Mouse (Mus musculus) limb, embryonic 12.5 days (tissue): ENCODE measurements around the gene Mpzl3. TPM values are rescaled to one million over a fixed set of nuclear protein-coding genes. Genes with fewer than 3 reads are reported as not detected.

Experiments
- ATAC-seq: fragments of 200-750 bp; cut with Nextera tagmentation; 2 replicates; pipeline ENCODE4 v1.8.0; 2017; ENCODE audit warnings: low read depth, moderate TSS enrichment; ENCODE audit not compliant: insufficient number of reproducible peaks, insufficient read depth, low FRiP score, low TSS enrichment
- H3K27ac ChIP-seq: fragments of 300-500 bp; sonication (generic); 2 replicates; pipeline ENCODE4 v1.5.1; 2016; ENCODE audit warnings: mild to moderate bottlenecking, moderate library complexity
- H3K27me3 ChIP-seq: fragments of 300-500 bp; sonication (generic); 2 replicates; pipeline ENCODE4 v1.6.1; 2016; ENCODE audit warnings: mild to moderate bottlenecking, moderate library complexity
- H3K36me3 ChIP-seq: fragments of 300-500 bp; sonication (generic); 2 replicates; pipeline ENCODE4 v1.6.1; 2016; ENCODE audit warnings: mild to moderate bottlenecking, moderate library complexity
- H3K4me1 ChIP-seq: fragments of 300-500 bp; sonication (generic); replicated peaks from 2 replicates; pipeline ENCODE4 v1.6.1; 2016
- H3K4me2 ChIP-seq: fragments of 300-500 bp; sonication (generic); 2 replicates; pipeline ENCODE4 v1.6.1; 2016; ENCODE audit warnings: mild to moderate bottlenecking, moderate library complexity
- H3K4me3 ChIP-seq: fragments of 300-500 bp; sonication (generic); replicated peaks from 2 replicates; pipeline ENCODE4 v1.5.1; 2016; ENCODE audit warnings: mild to moderate bottlenecking
- H3K9ac ChIP-seq: fragments of 300-500 bp; sonication (generic); replicated peaks from 2 replicates; pipeline ENCODE4 v1.6.1; 2016; ENCODE audit warnings: mild to moderate bottlenecking, moderate library complexity
- H3K9me3 ChIP-seq: fragments of 300-500 bp; sonication (generic); 2 replicates; pipeline ENCODE4 v1.6.1; 2016; ENCODE audit warnings: mild to moderate bottlenecking, moderate library complexity
- WGBS: fragments of 180-500 bp; shearing (Covaris S2); methylation state at CpG from one replicate; pipeline ENCODE4 v1.1.7; 2016; 5-methylcytosine and 5-hydroxymethylcytosine counted together
- polyA plus RNA-seq: library from polyadenylated mRNA; unstranded; fragments of >200 nt; fragmentation: Nextera tagmentation; extraction: Ambion mirVana; gene quantifications from 2 replicates; pipeline ENCODE4 v1.2.1, GENCODE M21; 2016

Gene Mpzl3
- polyA plus RNA-seq, 1 experiment from 2014 or later, result 2.3 TPM

GRCm38 (mm10) chr9:45083132-45083531 is 28.1 kb downstream of the Mpzl3 start:
- H3K4me1 ChIP-seq, result no peaks in the 10 kb centered on the region
- ATAC-seq, result no peak
- H3K4me3 ChIP-seq, result no peak overlapping the region
- H3K27ac ChIP-seq, result no peak overlapping the region
- H3K36me3 ChIP-seq, result no peaks in the 10 kb centered on the region
- WGBS, result 87% methylated on average over 3 of the region's 3 CpGs
- H3K4me2 ChIP-seq, result no peak overlapping the region
- no peaks in the 10 kb centered on the region for H3K9me3 ChIP-seq
- H3K9ac ChIP-seq, result no peak overlapping the region
- H3K27me3 ChIP-seq, result no peaks in the 10 kb centered on the region

DNA sequence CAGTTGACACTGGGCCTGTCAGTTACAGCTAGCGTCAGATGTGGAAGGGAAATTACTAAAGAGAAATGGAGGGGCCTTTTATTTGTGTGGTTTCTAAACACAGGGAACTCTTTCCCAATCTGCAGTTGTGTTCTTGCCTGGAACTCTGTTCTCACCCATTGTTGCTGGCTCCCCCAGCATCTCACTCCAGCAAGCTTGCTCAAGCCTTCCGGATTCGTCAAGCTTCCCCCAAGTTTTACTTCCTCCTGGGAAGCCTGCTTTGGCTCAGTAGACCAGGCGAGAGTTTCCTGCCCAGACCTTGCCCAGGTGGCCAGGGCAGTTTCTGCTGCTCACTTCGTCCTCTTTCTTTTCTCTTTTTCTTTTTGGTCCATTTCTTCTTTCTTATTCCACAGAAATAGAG is 29.6 kb downstream of the Mpzl3 start:
- H3K9me3 ChIP-seq, result no peaks in the 10 kb centered on the region
- no peaks in the 10 kb centered on the region for H3K4me1 ChIP-seq
- H3K36me3 ChIP-seq, result no peaks in the 10 kb centered on the region
- H3K4me3 ChIP-seq, result no peak overlapping the region
- H3K4me2 ChIP-seq, result no peak overlapping the region
- H3K27ac ChIP-seq, result no peak overlapping the region
- ATAC-seq, result no peak
- 77% methylated on average over 5 of the region's 5 CpGs for WGBS
- no peaks in the 10 kb centered on the region for H3K27me3 ChIP-seq
- H3K9ac ChIP-seq, result no peak overlapping the region

DNA sequence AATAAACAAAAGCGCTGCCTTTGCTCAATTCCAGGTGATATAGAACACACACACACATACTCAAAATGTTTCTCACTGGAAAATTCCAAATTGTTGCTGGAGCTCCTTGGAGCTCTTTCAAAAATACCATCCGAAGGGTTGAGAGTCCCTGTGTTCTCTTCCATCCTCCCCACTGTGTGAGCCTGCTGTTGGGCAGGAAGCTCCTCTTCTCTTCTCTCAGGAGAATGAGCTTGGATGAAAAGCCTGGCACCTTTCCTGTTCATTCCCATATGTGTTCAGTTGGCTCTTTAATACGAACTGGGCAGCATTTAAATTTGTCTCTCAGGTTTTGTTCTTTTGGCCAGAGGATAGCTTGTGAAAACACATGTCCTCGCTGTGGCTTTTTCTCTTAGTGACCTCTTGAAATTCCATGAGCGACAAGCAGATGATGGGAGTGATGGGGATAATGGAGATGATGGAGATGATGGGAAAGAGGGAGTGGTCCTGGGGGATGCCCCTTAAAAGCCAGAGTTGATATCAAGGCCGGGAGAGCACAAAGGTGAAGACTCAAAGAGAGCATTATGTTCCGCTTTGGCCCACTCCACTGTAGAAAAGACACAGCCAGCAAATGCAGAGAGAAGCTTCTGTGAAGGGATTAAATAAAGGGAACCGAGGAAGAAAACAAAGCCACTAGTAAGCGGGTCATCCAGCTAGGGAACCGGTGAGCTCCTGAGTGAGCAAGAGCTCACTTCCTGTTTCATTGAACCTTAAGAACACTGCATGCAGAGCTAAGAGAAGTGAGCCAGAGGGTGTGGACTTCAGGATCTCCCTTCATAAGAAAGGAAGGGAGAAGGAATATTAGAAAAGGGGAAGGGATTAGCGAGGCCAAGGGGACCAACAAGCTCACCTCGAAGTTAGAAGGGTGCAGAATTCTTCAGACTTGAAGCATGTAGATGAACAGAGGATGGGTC is 31.0 kb downstream of the Mpzl3 start:
- no peak overlapping the region for H3K4me3 ChIP-seq
- no peak overlapping the region for H3K9ac ChIP-seq
- no peaks in the 10 kb centered on the region for H3K27me3 ChIP-seq
- ATAC-seq, result no peak
- H3K4me1 ChIP-seq, result no peaks in the 10 kb centered on the region
- no peaks in the 10 kb centered on the region for H3K36me3 ChIP-seq
- no peaks in the 10 kb centered on the region for H3K9me3 ChIP-seq
- 82% methylated on average over 12 of the region's 12 CpGs for WGBS
- H3K27ac ChIP-seq, result no peak overlapping the region
- no peak overlapping the region for H3K4me2 ChIP-seq

DNA sequence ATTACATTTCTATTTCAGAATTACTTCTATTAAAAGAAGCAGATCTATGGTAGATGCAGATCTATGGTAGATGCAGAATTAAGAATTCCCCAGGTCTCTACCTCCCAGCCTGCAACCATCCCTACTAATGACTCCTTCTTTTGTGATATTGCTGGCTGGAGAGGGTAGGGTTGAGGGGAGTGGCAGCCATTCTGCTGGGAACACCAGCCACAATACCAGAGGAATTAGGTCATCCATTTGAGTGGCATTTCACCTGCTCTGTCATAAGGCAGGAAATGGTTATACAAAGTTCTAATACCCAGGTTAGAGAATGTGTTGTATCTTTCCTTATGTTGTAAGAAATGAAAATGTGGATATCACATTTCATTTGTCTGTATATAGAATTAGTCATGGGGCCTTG is 33.1 kb downstream of the Mpzl3 start:
- H3K4me2 ChIP-seq, result no peak overlapping the region
- no peak overlapping the region for H3K27ac ChIP-seq
- no peak overlapping the region for H3K4me3 ChIP-seq
- no peak overlapping the region for H3K9ac ChIP-seq
- no peaks in the 10 kb centered on the region for H3K4me1 ChIP-seq
- no peaks in the 10 kb centered on the region for H3K9me3 ChIP-seq
- no peaks in the 10 kb centered on the region for H3K36me3 ChIP-seq
- no peaks in the 10 kb centered on the region for H3K27me3 ChIP-seq
- no peak for ATAC-seq

DNA sequence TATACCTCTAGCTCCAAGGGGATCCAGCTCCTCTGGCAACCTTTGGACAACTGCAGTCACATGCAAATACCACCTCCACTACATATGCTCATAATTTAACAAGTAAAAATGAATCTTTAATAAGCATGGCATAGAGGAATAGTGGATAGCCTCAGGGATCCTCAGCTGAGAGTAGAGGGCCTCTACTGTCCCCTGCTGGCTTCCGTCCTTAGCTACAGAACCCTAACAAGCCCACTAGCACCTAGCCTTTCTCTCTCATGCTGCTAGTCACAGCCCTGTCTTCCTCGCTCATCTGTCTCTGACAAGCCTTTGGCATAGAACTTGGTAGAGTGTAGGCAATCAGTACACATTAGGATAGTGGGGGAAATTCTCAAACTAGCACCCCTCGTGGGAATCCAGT is 35.8 kb downstream of the Mpzl3 start:
- no peaks in the 10 kb centered on the region for H3K27me3 ChIP-seq
- no peak overlapping the region for H3K4me3 ChIP-seq
- 74% methylated on average over 3 of the region's 3 CpGs for WGBS
- peaks cover 6% of the 10 kb centered on the region for H3K4me1 ChIP-seq
- no peak for ATAC-seq
- no peak overlapping the region for H3K4me2 ChIP-seq
- H3K9me3 ChIP-seq, result no peaks in the 10 kb centered on the region
- no peak overlapping the region for H3K9ac ChIP-seq
- H3K27ac ChIP-seq, result no peak overlapping the region
- H3K36me3 ChIP-seq, result no peaks in the 10 kb centered on the region

DNA sequence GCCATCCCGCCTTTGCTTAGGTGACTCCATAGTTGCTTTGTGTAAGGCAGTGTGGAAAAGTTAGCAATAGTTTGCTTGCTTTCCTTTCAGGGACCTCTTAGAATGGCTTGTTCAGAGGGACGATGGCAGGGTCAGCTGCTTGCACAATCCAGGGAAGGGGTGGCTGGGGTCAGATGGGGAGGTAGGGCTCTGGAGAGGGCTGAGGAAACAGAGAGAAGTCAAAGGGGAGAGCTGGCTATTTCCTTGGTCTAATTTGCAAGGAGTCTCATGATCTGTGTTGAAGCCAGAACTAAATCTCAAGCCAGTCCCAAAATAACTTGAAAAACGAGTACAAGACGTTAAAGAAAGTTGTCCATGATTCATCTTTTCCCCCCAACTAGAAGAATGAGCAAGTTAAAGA is 37.7 kb downstream of the Mpzl3 start:
- Histone ChIP-seq H3K27ac (no peak overlapping the region), H3K4me3 (no peak overlapping the region), H3K27me3 (no peaks in the 10 kb centered on the region; the same call in 1 of the 2 replicates), H3K4me1 (peaks cover 10% of the 10 kb centered on the region), H3K9ac (no peak overlapping the region), H3K9me3 (no peaks in the 10 kb centered on the region), H3K36me3 (no peaks in the 10 kb centered on the region), H3K4me2 (no peak overlapping the region)
- WGBS, result 70% methylated on average over 4 of the region's 4 CpGs
- ATAC-seq, result no peak

DNA sequence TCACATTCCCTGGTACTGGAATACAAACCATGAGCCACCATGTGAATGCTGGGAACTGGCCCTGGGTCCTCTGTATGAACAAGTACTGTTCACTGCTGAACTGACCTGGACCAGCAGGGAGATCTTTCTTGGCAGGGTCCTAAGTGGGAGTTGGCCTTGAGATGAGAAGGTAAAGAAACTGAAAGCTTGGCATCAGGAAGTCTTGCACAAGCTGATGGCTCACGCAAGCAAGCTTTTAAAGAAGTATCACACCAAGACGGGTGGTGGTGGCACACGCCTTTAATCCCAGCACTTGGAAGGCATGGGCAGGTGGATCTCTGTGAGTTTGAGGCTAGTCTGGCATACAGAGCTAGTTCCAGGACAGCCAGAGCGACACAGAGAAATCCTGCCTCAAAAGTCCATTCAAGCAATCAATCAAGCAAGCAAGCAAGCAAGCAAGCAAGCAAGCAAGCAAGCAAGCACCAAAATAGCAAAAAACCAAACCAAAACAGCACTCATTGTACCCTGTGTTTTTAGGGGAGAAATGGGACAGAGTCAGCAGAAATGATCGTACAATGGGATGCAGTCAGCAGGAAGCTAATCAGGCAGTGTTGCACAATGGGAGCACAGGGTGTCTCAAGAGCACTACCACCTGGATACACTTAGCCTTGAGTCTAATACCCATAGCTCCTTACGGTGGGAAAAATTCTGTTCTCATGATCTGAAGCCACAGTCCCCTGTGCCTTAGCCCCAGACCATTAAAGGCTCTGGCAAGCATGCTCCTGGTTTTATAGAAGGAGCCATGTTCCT is 40.4 kb downstream of the Mpzl3 start:
- Histone ChIP-seq H3K4me2 (no peak overlapping the region), H3K36me3 (no peaks in the 10 kb centered on the region), H3K4me3 (no peak overlapping the region), H3K9ac (no peak overlapping the region), H3K4me1 (peaks cover 10% of the 10 kb centered on the region), H3K27ac (no peak overlapping the region), H3K27me3 (no peaks in the 10 kb centered on the region; the same call in 1 of the 2 replicates), H3K9me3 (no peaks in the 10 kb centered on the region)
- ATAC-seq, result no peak
- 65% methylated on average over 6 of the region's 6 CpGs for WGBS

GRCm38 (mm10) chr9:45097877-45098276 is 42.9 kb downstream of the Mpzl3 start:
- no peak overlapping the region for H3K4me3 ChIP-seq
- no peak overlapping the region for H3K27ac ChIP-seq
- no peaks in the 10 kb centered on the region for H3K9me3 ChIP-seq
- no peak for ATAC-seq
- WGBS, result 83% methylated on average over 5 of the region's 5 CpGs
- H3K9ac ChIP-seq, result no peak overlapping the region
- no peaks in the 10 kb centered on the region for H3K36me3 ChIP-seq
- peaks cover 14% of the 10 kb centered on the region for H3K4me1 ChIP-seq
- no peaks in the 10 kb centered on the region; the same call in 1 of the 2 replicates for H3K27me3 ChIP-seq
- no peak overlapping the region for H3K4me2 ChIP-seq

DNA sequence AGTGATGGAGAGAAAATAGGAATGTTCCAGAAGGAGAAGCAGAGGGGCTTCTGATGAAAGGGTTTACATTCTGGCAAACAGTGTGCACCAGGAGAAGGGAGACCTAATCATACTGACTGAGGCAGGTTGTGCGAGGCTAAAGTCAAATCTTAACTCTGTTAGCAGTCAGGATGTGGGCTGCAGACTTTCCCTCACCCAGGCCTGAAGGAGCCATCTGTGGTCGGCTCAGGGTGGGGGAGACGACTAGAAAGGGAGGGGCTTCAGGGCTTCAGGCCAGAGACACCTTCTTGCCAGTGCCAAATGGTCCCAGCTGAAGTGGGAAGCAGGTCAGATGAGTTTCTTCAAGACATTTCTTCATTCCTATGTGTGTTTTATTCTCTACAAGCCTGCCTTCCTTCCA is 43.4 kb downstream of the Mpzl3 start:
- Histone ChIP-seq H3K4me2 (no peak overlapping the region), H3K27me3 (no peaks in the 10 kb centered on the region; the same call in 1 of the 2 replicates), H3K9me3 (no peaks in the 10 kb centered on the region), H3K27ac (no peak overlapping the region), H3K4me3 (no peak overlapping the region), H3K9ac (no peak overlapping the region), H3K4me1 (peaks cover 19% of the 10 kb centered on the region), H3K36me3 (no peaks in the 10 kb centered on the region)
- no peak for ATAC-seq
- 34% methylated on average over 3 of the region's 3 CpGs for WGBS

GRCm38 (mm10) chr9:45102528-45102927 is 47.5 kb downstream of the Mpzl3 start:
- Histone ChIP-seq H3K9me3 (no peaks in the 10 kb centered on the region), H3K27me3 (no peaks in the 10 kb centered on the region), H3K4me1 (peaks cover 9% of the 10 kb centered on the region), H3K9ac (no peak overlapping the region), H3K27ac (0 out of 2 replicates have a peak overlapping the region, but pooled peaks have one; percentile 7), H3K36me3 (no peaks in the 10 kb centered on the region), H3K4me3 (no peak overlapping the region), H3K4me2 (no peak overlapping the region)
- ATAC-seq, result no peak
- WGBS, result 22% methylated on average over 1 of the region's 1 CpGs

GRCm38 (mm10) chr9:45103211-45103979 is 48.4 kb downstream of the Mpzl3 start:
- 16% methylated on average over 11 of the region's 11 CpGs for WGBS
- Histone ChIP-seq H3K27ac (no peak overlapping the region), H3K36me3 (no peaks in the 10 kb centered on the region), H3K9ac (no peak overlapping the region), H3K27me3 (no peaks in the 10 kb centered on the region), H3K9me3 (no peaks in the 10 kb centered on the region), H3K4me1 (peaks cover 9% of the 10 kb centered on the region), H3K4me2 (no peak overlapping the region), H3K4me3 (no peak overlapping the region)
- no peak for ATAC-seq
